Mouse (Mus musculus) R1 (cell line): ENCODE data around the gene Chst5.

Experiments
- DNase-seq: peaks from one replicate; pipeline ENCODE4 v3.0.0-alpha.2; 2018; ENCODE audit warnings: low read depth, low spot score

Gene Chst5

DNA sequence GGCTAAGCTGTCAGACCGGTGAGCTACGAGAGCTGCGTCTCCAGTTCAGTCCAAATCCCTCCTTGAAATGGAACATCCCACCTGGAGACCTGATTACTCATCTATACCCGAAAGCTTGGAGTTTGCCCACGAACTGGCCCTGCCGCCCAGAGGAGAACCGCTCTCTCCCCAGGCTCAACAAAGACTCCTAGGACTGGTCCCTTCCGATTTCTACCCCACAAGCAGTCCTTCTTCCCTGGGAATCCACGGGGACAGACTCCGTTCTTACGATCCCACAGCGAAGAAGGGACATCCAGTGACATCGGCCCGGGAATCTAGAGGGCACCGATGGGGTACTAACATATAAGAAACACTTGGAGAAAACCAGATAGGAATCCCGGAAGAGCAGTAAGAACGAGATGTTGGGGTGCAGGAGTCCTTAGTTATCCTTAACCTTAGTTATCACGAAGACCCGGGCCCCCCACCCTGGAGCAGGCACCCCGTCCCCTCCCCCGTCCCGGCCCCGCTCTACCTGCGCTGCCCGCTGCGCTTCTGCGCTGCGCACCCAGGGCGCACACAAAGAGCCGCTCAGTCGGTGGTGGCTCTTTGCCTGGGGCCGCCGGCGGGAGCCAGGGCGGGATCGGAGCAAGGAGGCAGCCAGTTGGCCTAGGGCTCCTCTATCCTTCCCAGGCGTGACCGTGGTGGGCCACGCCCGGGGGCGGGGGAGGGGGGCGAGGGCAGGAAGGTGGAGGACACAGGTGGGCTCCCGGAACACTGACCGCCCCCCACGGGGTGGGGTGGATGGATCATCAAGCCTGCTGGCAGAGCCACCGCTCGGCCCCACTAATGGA is at the start of gene Chst5:
TSS of gene Chst5 (minus strand) at position 827 of the 830 bp plus-strand sequence.
- DNase-seq, result peak; percentile 38

DNA sequence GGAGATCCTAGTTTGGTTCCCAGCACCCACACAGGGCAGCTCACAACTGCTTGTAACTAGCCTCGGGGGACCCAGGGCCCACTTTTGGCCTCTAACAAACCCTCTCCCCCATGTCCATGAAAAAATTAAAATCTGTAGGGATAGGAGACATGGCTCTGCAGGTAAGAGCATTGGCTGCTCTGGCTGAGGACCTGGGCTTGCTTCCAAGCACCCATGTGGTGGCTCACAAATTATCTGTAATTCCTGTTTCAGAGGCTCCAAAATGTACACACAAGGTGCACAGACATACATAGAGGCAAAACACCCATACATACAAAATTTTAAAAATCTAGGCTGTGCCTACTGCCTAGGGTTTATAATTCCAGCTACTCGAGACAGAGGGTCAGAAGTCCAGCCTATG is 47.0 kb upstream of the Chst5 start:
- DNase-seq, result no peak

- no peak for DNase-seq
These were observed 45.6 kb upstream of the Chst5 start for GRCm38 (mm10) chr8:111955879-111956278.

- peak; percentile 64 for DNase-seq
These were observed 44.8 kb upstream of the Chst5 start for GRCm38 (mm10) chr8:111954844-111955594.

- no peak for DNase-seq
These were observed 41.7 kb upstream of the Chst5 start for GRCm38 (mm10) chr8:111951936-111952335.

DNA sequence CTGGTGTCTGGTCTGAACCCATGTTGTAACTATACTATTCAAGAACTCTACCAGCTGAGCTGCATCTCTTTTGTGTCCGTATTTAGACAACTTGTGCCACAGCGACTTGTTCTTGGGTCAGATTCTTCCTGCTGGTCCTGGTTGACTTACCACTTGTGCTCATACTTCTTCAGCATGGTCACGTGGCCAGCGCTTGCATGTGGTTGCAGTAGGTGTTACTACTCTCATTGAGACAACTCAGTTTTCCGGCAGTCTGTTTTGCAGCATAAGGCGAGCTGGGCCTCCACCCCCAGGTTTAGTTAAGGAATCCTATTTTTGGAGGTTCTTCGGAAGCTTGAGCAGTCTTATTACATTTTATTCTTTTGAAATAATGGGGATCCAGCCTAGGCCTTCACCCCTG is 41.1 kb upstream of the Chst5 start:
- DNase-seq, result peak; percentile 57

- DNase-seq, result peak; percentile 49
These were observed 40.6 kb upstream of the Chst5 start for GRCm38 (mm10) chr8:111950846-111951245.

- DNase-seq, result no peak
These were observed 37.7 kb upstream of the Chst5 start for GRCm38 (mm10) chr8:111947954-111948353.

DNA sequence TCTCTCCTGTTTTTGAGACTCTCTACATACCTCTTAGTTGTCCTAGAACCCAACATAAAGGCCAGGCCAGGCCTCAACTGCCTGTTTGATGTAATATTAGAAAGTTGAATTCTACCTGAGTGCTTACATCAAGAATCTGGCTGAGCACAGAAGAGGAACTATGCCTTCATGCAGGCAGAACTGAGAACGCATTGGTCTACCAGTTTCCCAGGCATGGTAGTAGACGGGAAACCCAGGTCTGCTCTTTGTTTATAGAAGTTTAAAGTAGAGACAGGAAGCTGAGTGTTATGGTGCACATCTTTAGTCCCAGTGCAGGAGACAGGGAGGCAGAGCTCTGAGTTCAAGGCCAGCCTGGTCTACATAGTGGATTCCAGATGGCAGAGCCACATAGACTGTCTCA is 36.9 kb upstream of the Chst5 start:
- no peak for DNase-seq

DNA sequence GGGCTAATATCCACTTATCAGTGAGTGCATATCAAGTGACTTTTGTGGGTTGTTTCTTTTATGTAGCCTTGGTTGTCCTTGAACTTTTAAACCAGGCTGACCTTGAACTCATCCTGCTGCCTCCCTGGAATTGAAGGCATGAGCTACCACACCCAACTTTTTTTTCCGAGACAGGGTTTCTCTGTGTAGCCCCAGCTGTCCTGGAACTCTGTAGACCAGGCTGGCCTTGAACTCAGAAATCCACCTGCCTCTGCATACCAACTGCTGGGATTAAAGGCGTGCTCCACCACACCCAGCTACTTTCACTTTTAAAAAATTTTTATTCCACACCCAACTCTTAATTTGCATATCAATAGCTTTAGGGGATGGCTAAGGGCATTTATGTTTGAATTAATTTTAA is 33.3 kb upstream of the Chst5 start:
- peak; percentile 98 for DNase-seq

GRCm38 (mm10) chr8:111941101-111941454 is 30.8 kb upstream of the Chst5 start:
- peak; percentile 79 for DNase-seq

- DNase-seq, result peak; percentile 99
These were observed 30.2 kb upstream of the Chst5 start, which contains the start of gene Gabarapl2 for GRCm38 (mm10) chr8:111940171-111941100. Gabarapl2 (plus strand) TSS chr8:111940703.

DNA sequence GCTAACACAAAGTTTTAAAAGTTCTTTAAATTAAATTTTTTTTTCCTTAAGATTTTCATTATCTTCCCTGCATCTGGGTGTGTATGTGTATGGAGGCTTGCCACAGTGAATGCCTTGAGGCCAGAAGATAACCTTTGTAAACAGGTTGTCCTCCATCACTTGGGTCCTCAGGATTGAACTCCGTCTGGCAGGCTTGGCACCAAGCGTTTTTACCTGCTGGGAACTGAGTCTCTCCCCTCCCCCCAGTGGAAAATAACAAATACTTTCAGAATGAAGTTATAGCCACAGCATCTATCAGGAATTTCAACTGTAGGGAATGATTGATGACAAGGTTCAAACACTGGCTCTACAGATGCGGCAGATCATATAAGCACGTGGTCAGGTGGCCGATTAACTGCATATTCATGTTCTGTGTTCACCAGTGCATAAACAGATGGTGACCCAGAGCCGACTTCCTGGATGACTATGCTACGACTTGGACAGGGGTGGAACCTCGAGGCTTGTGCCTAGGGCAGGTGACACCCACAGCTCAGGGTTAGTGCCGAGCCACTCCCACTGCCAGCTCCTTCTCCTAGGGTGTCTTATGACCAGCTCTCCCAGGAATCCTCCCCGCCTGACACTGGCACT is 29.4 kb upstream of the Chst5 start:
- peak; percentile 85 for DNase-seq

DNA sequence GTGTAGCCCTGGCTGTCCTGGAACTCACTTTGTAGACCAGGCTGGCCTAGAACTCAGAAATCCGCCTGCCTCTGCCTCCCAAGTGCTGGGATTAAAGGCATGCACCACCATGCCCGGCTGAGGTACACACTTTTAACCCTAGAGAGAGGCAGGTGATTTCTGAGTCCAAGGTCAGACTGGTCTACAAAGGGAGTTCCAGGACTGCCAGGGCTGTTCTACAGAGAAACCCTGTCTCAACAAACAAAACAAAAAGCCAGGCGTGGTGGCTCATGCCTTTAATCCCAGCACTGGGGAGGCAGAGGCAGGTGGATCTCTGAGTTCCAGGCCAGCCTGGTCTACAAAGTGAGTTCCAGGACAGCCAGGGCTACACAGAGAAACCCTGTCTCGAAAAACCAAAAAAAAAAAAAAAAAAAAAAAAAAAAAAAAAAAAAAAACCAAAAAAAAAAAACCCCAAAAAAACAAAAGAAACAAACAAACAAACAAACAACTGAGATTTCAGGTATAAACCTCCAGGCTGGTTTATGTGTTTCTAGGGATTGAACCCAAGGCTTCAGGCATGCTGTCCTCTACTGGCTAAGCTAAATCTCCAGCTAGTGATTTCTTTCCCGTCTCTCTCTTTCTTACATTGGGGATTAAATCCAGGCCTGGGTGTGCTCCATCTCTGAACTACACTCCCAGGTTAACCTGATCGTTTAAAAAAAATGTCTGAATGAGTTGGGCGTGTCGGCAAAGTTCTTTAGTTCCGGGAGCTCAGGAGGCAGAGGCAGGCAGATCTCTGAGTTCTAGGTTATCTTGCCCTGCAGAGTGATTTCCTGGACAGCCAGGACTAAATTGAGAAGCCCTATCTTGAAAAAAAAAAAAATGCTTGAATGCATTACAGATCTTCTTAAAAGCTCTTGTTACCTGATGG is 28.1 kb upstream of the Chst5 start:
- DNase-seq, result peak; percentile 90

DNA sequence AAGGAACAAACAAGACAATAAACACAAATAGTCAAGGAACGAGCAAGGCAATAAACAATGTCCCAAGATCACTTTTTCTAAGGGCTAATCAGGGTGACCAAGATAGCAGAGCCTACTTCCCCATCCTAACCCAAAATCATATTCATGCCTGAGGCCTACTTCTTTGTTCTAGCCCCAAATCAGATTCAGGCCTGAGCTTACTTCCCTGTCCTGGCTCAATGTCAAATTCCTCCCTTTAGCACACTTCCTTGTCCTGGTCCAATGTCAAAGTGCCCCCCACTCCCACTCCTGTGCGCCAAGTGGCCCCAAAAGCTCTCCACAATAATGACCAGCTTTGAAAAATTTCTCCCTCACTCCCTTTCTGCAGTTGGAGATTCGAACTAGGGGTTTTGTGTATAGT is 26.9 kb upstream of the Chst5 start:
- DNase-seq, result no peak

GRCm38 (mm10) chr8:111934201-111934600 is 24.0 kb upstream of the Chst5 start:
- peak; percentile 73 for DNase-seq

- DNase-seq, result peak; percentile 99
These were observed 23.3 kb upstream of the Chst5 start, which contains the start of gene Tmem231 for GRCm38 (mm10) chr8:111933348-111934076. Tmem231 (minus strand) TSS chr8:111933881.

GRCm38 (mm10) chr8:111932580-111933336 is 22.5 kb upstream of the Chst5 start:
- DNase-seq, result peak; percentile 95

GRCm38 (mm10) chr8:111931721-111932120 is 21.5 kb upstream of the Chst5 start:
- DNase-seq, result peak; percentile 76
